Mouse (Mus musculus) CH12.LX (cell line): ENCODE results near the gene Dolk. TPM values are rescaled to one million over a fixed set of nuclear protein-coding genes. Genes with fewer than 3 reads are reported as not detected.

ENCODE experiments used
- DNase-seq: peaks from one replicate; pipeline ENCODE4 v3.0.0-alpha.2; 2013; ENCODE audit errors: extremely low read depth
- H3K27ac ChIP-seq: 2 replicates; pipeline ENCODE4 v1.5.1; 2012; ENCODE audit warnings: low read depth, mild to moderate bottlenecking, control low read depth, moderate library complexity; ENCODE audit not compliant: insufficient read depth
- H3K27me3 ChIP-seq: replicated peaks from 2 replicates; pipeline ENCODE3; 2012; ENCODE audit warnings: inconsistent platforms
- H3K36me3 ChIP-seq, 2 experiments: replicated peaks in 1 of 2; 2 replicates each; pipeline versions ENCODE3 to v1.6.1; 2012; ENCODE audit warnings: inconsistent platforms in 1 of 2, low read length in 1 of 2, mild to moderate bottlenecking in 1 of 2, mixed read lengths in 1 of 2, moderate library complexity in 1 of 2; ENCODE audit not compliant: control insufficient read depth in 1 of 2, insufficient read depth in 1 of 2
- H3K4me1 ChIP-seq, 2 experiments: 2 replicates each; pipeline ENCODE4 v1.6.1; 2012; ENCODE audit warnings: inconsistent platforms in 1 of 2, moderate library complexity in 1 of 2; ENCODE audit not compliant: insufficient read depth in 2 of 2, control insufficient read depth in 1 of 2
- H3K4me2 ChIP-seq: 2 replicates; pipeline ENCODE4 v1.6.1; 2012; ENCODE audit warnings: low read depth, mild to moderate bottlenecking, control low read depth; ENCODE audit not compliant: poor library complexity, insufficient read depth, severe bottlenecking
- H3K4me3 ChIP-seq, 3 experiments: fragments of 150-350 bp in 1 of 3; sonication (generic) in 1 of 3; replicated peaks in 1 of 3; 2 replicates each; pipeline versions ENCODE3 to v1.5.1; 2011 to 2012; ENCODE audit warnings: low read depth in 2 of 3, low read length in 2 of 3, mild to moderate bottlenecking in 2 of 3, moderate library complexity in 2 of 3, control low read depth in 1 of 3, improper control_type of control experiment in 1 of 3, inconsistent platforms in 1 of 3, mixed read lengths in 1 of 3; ENCODE audit not compliant: poor library complexity in 1 of 3
- H3K79me2 ChIP-seq: replicated peaks from 2 replicates; pipeline ENCODE4 v1.6.1; 2012; ENCODE audit warnings: mild to moderate bottlenecking, moderate library complexity; ENCODE audit not compliant: control insufficient read depth, poor library complexity, insufficient read depth, severe bottlenecking; ENCODE audit errors: extremely low read depth
- H3K9ac ChIP-seq: 2 replicates; pipeline ENCODE4 v1.6.1; 2012; ENCODE audit warnings: low read depth, mild to moderate bottlenecking, control low read depth, moderate library complexity; ENCODE audit not compliant: insufficient read depth
- H3K9me3 ChIP-seq: replicated peaks from 2 replicates; pipeline ENCODE3; 2012; ENCODE audit warnings: low read length, inconsistent platforms, mixed read lengths
- CHD1 ChIP-seq: IDR thresholded peaks from 2 replicates; pipeline ENCODE4 v1.6.1; 2012; ENCODE audit warnings: low read depth, low read length, improper control_type of control experiment, inconsistent platforms
- CHD2 ChIP-seq: IDR thresholded peaks from 2 replicates; pipeline ENCODE4 v1.6.1; 2011; ENCODE audit warnings: low read length, improper control_type of control experiment
- CTCF ChIP-seq, 2 experiments: IDR thresholded peaks in 1 of 2; conservative IDR thresholded peaks in 1 of 2; 2 replicates each; pipeline ENCODE4 v1.5.1; 2011 to 2012; ENCODE audit warnings: low read depth in 2 of 2, low read length in 2 of 2, improper control_type of control experiment in 1 of 2, inconsistent platforms in 1 of 2, mild to moderate bottlenecking in 1 of 2, moderate library complexity in 1 of 2
- E2F4 ChIP-seq: IDR thresholded peaks from 2 replicates; pipeline ENCODE4 v1.6.1; 2011; ENCODE audit warnings: low read depth, low read length, improper control_type of control experiment; ENCODE audit not compliant: insufficient replicate concordance
- ETS1 ChIP-seq: conservative IDR thresholded peaks from 2 replicates; pipeline ENCODE4 v1.6.1; 2012; ENCODE audit warnings: low read depth, mild to moderate bottlenecking, inconsistent platforms, low read length, improper control_type of control experiment, moderate library complexity
- HCFC1 ChIP-seq: IDR thresholded peaks from 2 replicates; pipeline ENCODE4 v1.6.1; 2012; ENCODE audit warnings: low read depth, mild to moderate bottlenecking, inconsistent platforms, low read length, improper control_type of control experiment
- IRF4 ChIP-seq: IDR thresholded peaks from 2 replicates; pipeline ENCODE4 v1.6.1; 2014; ENCODE audit warnings: low read depth, mild to moderate bottlenecking, inconsistent platforms, low read length, improper control_type of control experiment
- JUN ChIP-seq: IDR thresholded peaks from 2 replicates; pipeline ENCODE4 v1.6.1; 2011; ENCODE audit warnings: low read depth, mild to moderate bottlenecking, low read length, improper control_type of control experiment, moderate library complexity; ENCODE audit not compliant: insufficient read depth
- JUND ChIP-seq: conservative IDR thresholded peaks from 2 replicates; pipeline ENCODE4 v1.6.1; 2011; ENCODE audit warnings: low read depth, low read length, improper control_type of control experiment
- KAT2A ChIP-seq: IDR thresholded peaks from 2 replicates; pipeline ENCODE4 v1.6.1; 2012; ENCODE audit warnings: low read length, improper control_type of control experiment, inconsistent platforms; ENCODE audit not compliant: insufficient replicate concordance
- MAFK ChIP-seq: IDR thresholded peaks from 2 replicates; pipeline ENCODE4 v1.6.1; 2011; ENCODE audit warnings: low read length, improper control_type of control experiment; ENCODE audit not compliant: insufficient replicate concordance
- MAX ChIP-seq: IDR thresholded peaks from 2 replicates; pipeline ENCODE4 v1.6.1; 2011; ENCODE audit warnings: low read length, improper control_type of control experiment
- MAZ ChIP-seq: IDR thresholded peaks from 2 replicates; pipeline ENCODE4 v1.6.1; 2012; ENCODE audit warnings: low read depth, mild to moderate bottlenecking, inconsistent platforms, low read length, improper control_type of control experiment, moderate library complexity
- MEF2A ChIP-seq: IDR thresholded peaks from 2 replicates; pipeline ENCODE4 v1.6.1; 2014; ENCODE audit warnings: low read depth, mild to moderate bottlenecking, inconsistent platforms, low read length, improper control_type of control experiment, borderline replicate concordance
- MXI1 ChIP-seq: IDR thresholded peaks from 2 replicates; pipeline ENCODE4 v1.6.1; 2011; ENCODE audit warnings: mild to moderate bottlenecking, low read depth, low read length, improper control_type of control experiment
- MYC ChIP-seq: IDR thresholded peaks from 2 replicates; pipeline ENCODE4 v1.6.1; 2011; ENCODE audit warnings: low read depth, mild to moderate bottlenecking, improper control_type of control experiment, low read length
- NELFE ChIP-seq: IDR thresholded peaks from 2 replicates; pipeline ENCODE4 v1.6.1; 2011; ENCODE audit warnings: low read depth, low read length, improper control_type of control experiment
- NRF1 ChIP-seq: IDR thresholded peaks from 2 replicates; pipeline ENCODE4 v1.6.1; 2014; ENCODE audit warnings: low read depth, mild to moderate bottlenecking, inconsistent platforms, low read length, improper control_type of control experiment, moderate library complexity
- PAX5 ChIP-seq: IDR thresholded peaks from 2 replicates; pipeline ENCODE4 v1.6.1; 2012; ENCODE audit warnings: low read length, inconsistent platforms, mixed read lengths
- POLR2A ChIP-seq: IDR thresholded peaks from 2 replicates; pipeline ENCODE4 v1.6.1; 2011; ENCODE audit warnings: low read depth, mild to moderate bottlenecking, improper control_type of control experiment, low read length
- POLR2AphosphoS2 ChIP-seq: IDR thresholded peaks from 2 replicates; pipeline ENCODE4 v1.6.1; 2011; ENCODE audit warnings: low read depth, low read length, improper control_type of control experiment
- RAD21 ChIP-seq: IDR thresholded peaks from 2 replicates; pipeline ENCODE4 v1.6.1; 2011; ENCODE audit warnings: low read depth, mild to moderate bottlenecking, low read length, improper control_type of control experiment, moderate library complexity
- RCOR1 ChIP-seq: conservative IDR thresholded peaks from 2 replicates; pipeline ENCODE4 v1.6.1; 2012; ENCODE audit warnings: low read depth, mild to moderate bottlenecking, inconsistent platforms, low read length, improper control_type of control experiment
- SIN3A ChIP-seq: IDR thresholded peaks from 2 replicates; pipeline ENCODE4 v1.6.1; 2012; ENCODE audit warnings: low read length, improper control_type of control experiment, inconsistent platforms
- SMC3 ChIP-seq: IDR thresholded peaks from 2 replicates; pipeline ENCODE4 v1.6.1; 2011; ENCODE audit warnings: low read depth, low read length, improper control_type of control experiment
- TBP ChIP-seq: conservative IDR thresholded peaks from 2 replicates; pipeline ENCODE4 v1.6.1; 2011; ENCODE audit warnings: low read depth, low read length, improper control_type of control experiment
- TCF12 ChIP-seq: IDR thresholded peaks from 2 replicates; pipeline ENCODE4 v1.6.1; 2014; ENCODE audit warnings: low read depth, mild to moderate bottlenecking, inconsistent platforms, low read length, improper control_type of control experiment
- UBTF ChIP-seq: IDR thresholded peaks from 2 replicates; pipeline ENCODE4 v1.6.1; 2012; ENCODE audit warnings: low read depth, mild to moderate bottlenecking, inconsistent platforms, low read length, improper control_type of control experiment, moderate library complexity
- USF1 ChIP-seq: IDR thresholded peaks from 2 replicates; pipeline ENCODE4 v1.6.1; 2014; ENCODE audit warnings: low read depth, mild to moderate bottlenecking, inconsistent platforms, low read length, improper control_type of control experiment
- USF2 ChIP-seq: conservative IDR thresholded peaks from 2 replicates; pipeline ENCODE4 v1.6.1; 2011; ENCODE audit warnings: low read depth, low read length, improper control_type of control experiment
- ZKSCAN1 ChIP-seq: IDR thresholded peaks from 2 replicates; pipeline ENCODE4 v1.6.1; 2012; ENCODE audit warnings: low read depth, inconsistent platforms, low read length, improper control_type of control experiment, borderline replicate concordance
- ZMIZ1 ChIP-seq: IDR thresholded peaks from 2 replicates; pipeline ENCODE4 v1.6.1; 2012; ENCODE audit warnings: low read depth, mild to moderate bottlenecking, inconsistent platforms, low read length, improper control_type of control experiment
- dilution Hi-C: fragments of 300-500 bp; cut with MboI; formaldehyde crosslinking; loops from 2 replicates; pipeline ENCODE4 v1.14.3; 2020; ENCODE audit warnings: low sequenced_read_pairs; ENCODE audit not compliant: extremely low pct_unique_long_range_greater_than_20kb, extremely low pct_ligation_motif_present
- in situ Hi-C: fragments of 300-500 bp; cut with MboI; formaldehyde crosslinking; loops from 3 replicates; pipeline ENCODE4 v1.14.3; 2019; ENCODE audit warnings: low sequenced_read_pairs, low pct_ligation_motif_present, low pct_unique_long_range_greater_than_20kb, mixed read lengths
- polyA plus RNA-seq: library from polyadenylated mRNA; unstranded; fragments of >175 nt; gene quantifications from 2 replicates; pipeline ENCODE4 v1.2.1, GENCODE M21; 2012; ENCODE audit warnings: low read depth; ENCODE audit not compliant: insufficient read length
- total RNA-seq, 2 experiments: library from RNA; depleted of rRNA; stranded (reverse); fragments of 300-350 nt in 1 of 2; fragments of >200 nt in 1 of 2; gene quantifications; 2 replicates each; pipeline ENCODE4 v1.2.3; 2012 to 2014

Dolk gene
- total and polyA plus RNA-seq, 3 experiments: 11.6 to 17.4 (median 11.8) TPM

DNA sequence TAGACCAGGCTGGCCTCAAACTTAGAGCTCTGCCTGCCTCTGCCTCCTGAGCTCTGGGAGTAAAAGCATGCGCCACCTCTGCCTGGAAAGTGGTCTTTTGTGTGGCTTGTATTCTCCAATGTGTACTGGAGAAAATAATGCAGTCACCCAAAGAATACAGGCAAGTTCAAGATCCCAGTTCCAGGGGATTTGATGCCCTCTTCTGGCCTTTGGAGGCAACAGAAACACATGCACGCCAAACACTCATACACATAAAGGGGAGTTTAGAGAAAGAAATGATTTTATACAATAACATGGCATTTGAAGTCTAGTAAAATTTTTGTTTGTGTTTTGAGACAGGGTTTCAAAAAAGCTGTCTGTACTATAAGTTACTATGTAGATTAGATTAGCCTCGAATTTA, 13.4 kb upstream of the Dolk start:
- Histone ChIP-seq H3K27ac (no peak overlapping the region), H3K4me3 (no peak overlapping the region), H3K4me1 (no peaks in the 10 kb centered on the region), H3K4me2 (no peak overlapping the region), H3K9me3 (no peaks in the 10 kb centered on the region), H3K79me2 (no peaks in the 10 kb centered on the region; the same call in 1 of the 2 replicates), H3K36me3 (peaks cover 40 to 85% of the 10 kb centered on the region in 2 experiments), H3K27me3 (no peaks in the 10 kb centered on the region), H3K9ac (no peak overlapping the region)
- dilution Hi-C loops: no loop called here
- peak; percentile 10 for DNase-seq
- in situ Hi-C loops: no loop called here
- TF ChIP-seq SMC3 (peak; percentile 19; the same call in 1 of the 2 replicates), MYC (no peak), UBTF (no peak), CTCF (conservative IDR thresholded peaks at IDR 0.05 in 1 of 2, IDR thresholded peaks at IDR 0.05 in 1 of 2; ENCODE audit: low read depth in 2 of 2, low read length in 2 of 2) (peak in 1 of 2 experiments; percentile 50; a peak in 2 of 4 replicates), RAD21 (peak; percentile 39)

DNA sequence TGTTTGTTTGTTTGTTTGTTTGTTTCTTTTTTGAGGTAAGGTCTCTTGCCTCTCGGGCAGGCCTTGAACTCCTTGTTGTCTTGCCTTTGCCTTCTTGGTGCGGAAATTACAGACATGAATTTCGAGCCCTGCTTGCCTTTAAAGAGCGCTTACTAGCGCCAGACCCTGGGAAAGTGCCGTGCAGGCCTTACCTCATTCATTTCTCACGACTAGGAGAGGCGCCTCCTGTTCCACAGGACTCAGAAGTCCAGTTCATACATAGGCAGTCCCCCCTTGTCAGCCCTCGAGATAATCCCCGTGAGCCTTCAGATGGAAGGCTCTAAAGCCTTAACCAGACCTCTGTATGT, 866 bp upstream of the Dolk start:
- dilution Hi-C loops: no loop called here
- Histone ChIP-seq H3K36me3 (peaks cover 7 to 38% of the 10 kb centered on the region in 2 experiments), H3K27me3 (no peaks in the 10 kb centered on the region), H3K4me1 (peaks cover 8 to 31% of the 10 kb centered on the region in 2 experiments)
- no peak for TF ChIP-seq UBTF
- TF ChIP-seq PAX5: no peak
- TF ChIP-seq MAZ: no peak
- peak in 1 of 2 experiments; percentile 31; a peak in 2 of 4 replicates for TF ChIP-seq CTCF (conservative IDR thresholded peaks at IDR 0.05 in 1 of 2, IDR thresholded peaks at IDR 0.05 in 1 of 2; ENCODE audit: low read depth in 2 of 2, low read length in 2 of 2)
- no peak for TF ChIP-seq USF2
- no peak for TF ChIP-seq JUN
- no peak for TF ChIP-seq POLR2AphosphoS2
- no peak for TF ChIP-seq POLR2A
- no peak for TF ChIP-seq MAX
- no peak for TF ChIP-seq ETS1
- peak; percentile 8; the same call in 1 of the 2 replicates for TF ChIP-seq SIN3A
- no peak for TF ChIP-seq ZKSCAN1
- no peak for TF ChIP-seq KAT2A
- 0 out of 2 replicates have a peak, but pooled peaks have one; percentile 27 for TF ChIP-seq TBP
- TF ChIP-seq ZMIZ1: no peak
- TF ChIP-seq TCF12: 0 out of 2 replicates have a peak, but pooled peaks have one; percentile 24
- no peak for TF ChIP-seq SMC3
- no peak for TF ChIP-seq HCFC1
- TF ChIP-seq CHD1: 0 out of 2 replicates have a peak, but pooled peaks have one; percentile 12
- no peak for TF ChIP-seq RCOR1
- no peak for TF ChIP-seq MEF2A
- no peak; the same call in none of the 2 replicates for TF ChIP-seq MXI1
- TF ChIP-seq IRF4: no peak
- no peak for TF ChIP-seq MAFK
- no peak for TF ChIP-seq E2F4
- 0 out of 2 replicates have a peak, but pooled peaks have one; percentile 20 for TF ChIP-seq JUND
- TF ChIP-seq MYC: no peak
- no peak for TF ChIP-seq CHD2
- no peak for TF ChIP-seq USF1
- peak; percentile 40 for TF ChIP-seq NELFE
- no peak for TF ChIP-seq RAD21
- no peak for TF ChIP-seq NRF1
- TF ChIP-seq, all 38 proteins: peak for 7
- no peak overlapping the region for H3K27ac ChIP-seq
- H3K9me3 ChIP-seq: no peaks in the 10 kb centered on the region
- H3K79me2 ChIP-seq: peaks cover 50% of the 10 kb centered on the region
- DNase-seq: peak; percentile 52
- peak overlapping the region; percentile 97 to 99 (median 99) for H3K4me3 ChIP-seq
- peak overlapping the region; percentile 94 for H3K4me2 ChIP-seq
- peak overlapping the region; percentile 91 for H3K9ac ChIP-seq
- in situ Hi-C loops: loop anchor here (5.0 kb wide), 1 partner anchor 100 kb away; no protein-coding TSS in a partner anchor
